Mouse (Mus musculus): ENCODE data around the gene Mrnip.

GRCm38 (mm10) chr11:50236540-50236936, 62.3 kb downstream of the Mrnip start:
- TF ChIP-seq CTCF (conservative IDR thresholded peaks at IDR 0.05; ENCODE audit: low read length): no peak
- TF ChIP-seq NANOG (IDR thresholded peaks at IDR 0.05; ENCODE audit: borderline replicate concordance, low read length): no peak
- no peak for TF ChIP-seq POU5F1 (IDR thresholded peaks at IDR 0.05; ENCODE audit: borderline replicate concordance, low read length)
